Mouse (Mus musculus): ENCODE measurements around the gene Dnm3. TPM values are rescaled to one million over a fixed set of nuclear protein-coding genes. Genes with fewer than 3 reads are reported as not detected.

The Dnm3 gene
- polyA plus RNA-seq, 1 experiment from 2014 or later, result 1.6 TPM

DNA sequence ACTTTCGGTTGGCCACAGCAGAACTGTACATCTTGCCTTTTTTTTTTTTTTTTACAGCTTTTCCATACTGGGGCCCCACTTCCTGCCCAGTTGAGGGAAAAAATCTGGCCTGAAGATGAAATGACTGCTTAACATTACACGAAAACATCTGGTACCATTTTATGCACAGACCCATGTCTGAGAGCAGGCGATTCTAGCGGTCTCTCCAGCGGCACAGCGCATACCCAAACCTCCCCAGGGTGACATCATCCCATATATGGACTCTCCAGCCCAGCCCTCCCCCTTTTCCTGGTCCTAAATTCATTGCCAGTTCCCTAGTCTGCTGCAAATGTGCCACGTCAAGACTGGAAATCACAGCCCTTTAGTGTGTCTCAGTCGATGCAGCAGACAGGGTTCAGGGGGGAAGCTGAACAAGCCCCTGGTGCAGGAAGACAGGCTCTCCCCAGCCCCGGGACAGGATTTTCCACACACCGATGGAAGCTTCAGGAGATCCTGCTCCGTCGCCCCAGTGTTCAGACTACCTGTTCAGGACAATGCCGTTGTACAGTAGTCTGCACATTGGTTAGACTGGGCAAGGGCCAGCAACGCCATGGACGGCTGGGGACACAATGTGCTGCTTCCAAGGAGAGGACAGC is 260.4 kb downstream of the Dnm3 start:
- no peaks in the 10 kb centered on the region for H3K9me3 ChIP-seq (ENCODE audit: control insufficient read depth, low read length)
- H3K4me1 ChIP-seq (ENCODE audit: control insufficient read depth in 2 of 2, insufficient read depth in 2 of 2, low read length in 2 of 2), result peaks cover 9 to 10% of the 10 kb centered on the region in 2 experiments; a peak in 3 of 4 replicates
- peak overlapping the region; percentile 51 for H3K4me2 ChIP-seq (ENCODE audit: low read length)
- peak; percentile 83 for ATAC-seq (ENCODE audit: insufficient number of reproducible peaks, insufficient read depth, low FRiP score, low read depth)
- peak overlapping the region; percentile 92 to 97 for H3K27ac ChIP-seq (replicated peaks in 1 of 2; ENCODE audit: control insufficient read depth in 1 of 2, insufficient read depth in 1 of 2, low read depth in 2 of 2, low read length in 2 of 2)
- WGBS, result 43% methylated on average over 15 of the region's 15 CpGs
- H3K36me3 ChIP-seq (ENCODE audit: control insufficient read depth, insufficient read depth, low read length), result no peaks in the 10 kb centered on the region
- H3K4me3 ChIP-seq (ENCODE audit: control insufficient read depth in 1 of 2, insufficient read depth in 1 of 2, low read depth in 1 of 2, low read length in 2 of 2), result peak overlapping the region; percentile 35 to 54
- H3K27me3 ChIP-seq (ENCODE audit: control insufficient read depth, insufficient read depth, low read length), result no peaks in the 10 kb centered on the region
- H3K9ac ChIP-seq (ENCODE audit: low read length), result peak overlapping the region; percentile 66

DNA sequence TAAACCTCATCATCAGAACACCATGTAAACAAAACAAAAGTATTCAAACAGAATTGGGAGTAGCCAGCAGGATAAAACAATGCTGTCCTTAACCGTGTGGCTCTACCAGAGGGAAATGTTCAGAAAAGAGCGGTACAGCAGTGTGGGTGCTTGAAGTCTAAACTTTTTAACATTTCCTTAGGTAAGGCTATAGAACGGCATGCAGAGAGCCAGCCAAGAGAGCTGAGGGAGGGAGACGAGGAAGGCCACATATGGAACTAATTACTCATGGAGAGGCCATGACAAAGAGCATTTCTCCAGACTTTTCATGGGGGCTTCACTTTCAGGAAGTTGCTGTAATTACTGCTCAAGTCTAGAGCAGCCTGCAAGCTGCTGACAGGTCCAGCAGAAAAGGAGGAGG is 261.2 kb downstream of the Dnm3 start:
- Histone ChIP-seq H3K27me3 (ENCODE audit: control insufficient read depth, insufficient read depth, low read length) (no peaks in the 10 kb centered on the region), H3K36me3 (ENCODE audit: control insufficient read depth, insufficient read depth, low read length) (no peaks in the 10 kb centered on the region), H3K9ac (ENCODE audit: low read length) (no peak overlapping the region)

DNA sequence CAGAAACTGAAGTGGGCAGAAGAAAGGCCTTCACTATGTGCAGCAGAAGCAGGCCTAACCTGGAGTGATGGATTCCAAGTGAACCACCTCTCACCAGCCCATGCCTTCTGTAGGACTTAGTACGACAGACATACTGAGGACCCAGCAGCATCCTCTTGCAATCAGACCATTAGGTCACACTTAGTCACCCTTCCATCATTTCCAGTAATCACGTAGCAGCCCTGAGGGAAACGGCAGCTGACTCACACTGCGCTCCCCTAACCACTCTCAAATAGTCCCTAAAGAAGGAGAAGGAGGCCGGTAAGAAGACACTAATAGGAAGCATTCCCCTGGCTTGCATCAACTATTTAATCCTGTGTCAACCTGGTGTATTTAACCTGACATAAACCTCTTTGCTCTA is 262.1 kb downstream of the Dnm3 start:
- Histone ChIP-seq H3K27ac (replicated peaks in 1 of 2; ENCODE audit: control insufficient read depth in 1 of 2, insufficient read depth in 1 of 2, low read depth in 2 of 2, low read length in 2 of 2) (peak overlapping the region; percentile 62 to 80), H3K9ac (ENCODE audit: low read length) (no peak overlapping the region), H3K4me1 (ENCODE audit: control insufficient read depth in 2 of 2, insufficient read depth in 2 of 2, low read length in 2 of 2) (peaks cover 2 to 10% of the 10 kb centered on the region in 2 experiments; a peak in 2 of 4 replicates), H3K36me3 (ENCODE audit: control insufficient read depth, insufficient read depth, low read length) (no peaks in the 10 kb centered on the region), H3K9me3 (ENCODE audit: control insufficient read depth, low read length) (no peaks in the 10 kb centered on the region), H3K4me3 (ENCODE audit: control insufficient read depth in 1 of 2, insufficient read depth in 1 of 2, low read depth in 1 of 2, low read length in 2 of 2) (no peak overlapping the region), H3K4me2 (ENCODE audit: low read length) (no peak overlapping the region), H3K27me3 (ENCODE audit: control insufficient read depth, insufficient read depth, low read length) (no peaks in the 10 kb centered on the region)
- ATAC-seq (ENCODE audit: insufficient number of reproducible peaks, insufficient read depth, low FRiP score, low read depth), result no peak
- 41% methylated on average over 5 of the region's 5 CpGs for WGBS

More for the DNA sequence above, 261.2 kb downstream of the Dnm3 start:
- Histone ChIP-seq H3K4me3 (ENCODE audit: control insufficient read depth in 1 of 2, insufficient read depth in 1 of 2, low read depth in 1 of 2, low read length in 2 of 2) (no peak overlapping the region), H3K4me1 (ENCODE audit: control insufficient read depth in 2 of 2, insufficient read depth in 2 of 2, low read length in 2 of 2) (peaks cover 3 to 10% of the 10 kb centered on the region in 2 experiments; a peak in 3 of 4 replicates), H3K9me3 (ENCODE audit: control insufficient read depth, low read length) (no peaks in the 10 kb centered on the region), H3K4me2 (ENCODE audit: low read length) (peak overlapping the region; percentile 20; the same call in 1 of the 2 replicates), H3K27ac (replicated peaks in 1 of 2; ENCODE audit: control insufficient read depth in 1 of 2, insufficient read depth in 1 of 2, low read depth in 2 of 2, low read length in 2 of 2) (peak overlapping the region; percentile 70 to 80)
- ATAC-seq (ENCODE audit: insufficient number of reproducible peaks, insufficient read depth, low FRiP score, low read depth), result no peak
- WGBS, result 44% methylated on average over 4 of the region's 4 CpGs

DNA sequence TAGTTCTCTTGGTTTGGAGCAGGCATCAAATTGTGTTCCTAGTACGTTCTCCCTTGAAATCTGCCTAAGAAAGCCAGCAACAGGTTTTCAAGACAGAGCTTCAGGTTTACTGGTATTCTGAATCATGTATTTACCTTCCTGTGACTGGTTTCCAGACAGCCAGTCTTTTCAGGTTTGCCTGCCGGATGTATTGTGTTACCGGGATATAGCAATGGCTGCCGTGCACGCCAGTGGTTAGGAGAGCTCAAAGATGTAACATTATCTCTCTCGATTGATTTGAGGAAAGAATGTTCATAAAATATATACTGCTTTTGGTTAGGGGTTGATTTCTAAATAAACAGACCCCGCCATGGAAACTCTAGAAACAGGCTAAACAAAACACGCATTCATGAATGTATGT is 264.8 kb downstream of the Dnm3 start:
- Histone ChIP-seq H3K36me3 (ENCODE audit: control insufficient read depth, insufficient read depth, low read length) (no peaks in the 10 kb centered on the region), H3K4me1 (ENCODE audit: control insufficient read depth in 2 of 2, insufficient read depth in 2 of 2, low read length in 2 of 2) (peaks cover 17% of the 10 kb centered on the region in 2 experiments), H3K4me2 (ENCODE audit: low read length) (no peak overlapping the region), H3K4me3 (ENCODE audit: control insufficient read depth in 1 of 2, insufficient read depth in 1 of 2, low read depth in 1 of 2, low read length in 2 of 2) (no peak overlapping the region), H3K27ac (replicated peaks in 1 of 2; ENCODE audit: control insufficient read depth in 1 of 2, insufficient read depth in 1 of 2, low read depth in 2 of 2, low read length in 2 of 2) (no peak overlapping the region), H3K9ac (ENCODE audit: low read length) (no peak overlapping the region), H3K9me3 (ENCODE audit: control insufficient read depth, low read length) (no peaks in the 10 kb centered on the region), H3K27me3 (ENCODE audit: control insufficient read depth, insufficient read depth, low read length) (no peaks in the 10 kb centered on the region)
- ATAC-seq (ENCODE audit: insufficient number of reproducible peaks, insufficient read depth, low FRiP score, low read depth), result no peak
- WGBS, result 91% methylated on average over 8 of the region's 8 CpGs

DNA sequence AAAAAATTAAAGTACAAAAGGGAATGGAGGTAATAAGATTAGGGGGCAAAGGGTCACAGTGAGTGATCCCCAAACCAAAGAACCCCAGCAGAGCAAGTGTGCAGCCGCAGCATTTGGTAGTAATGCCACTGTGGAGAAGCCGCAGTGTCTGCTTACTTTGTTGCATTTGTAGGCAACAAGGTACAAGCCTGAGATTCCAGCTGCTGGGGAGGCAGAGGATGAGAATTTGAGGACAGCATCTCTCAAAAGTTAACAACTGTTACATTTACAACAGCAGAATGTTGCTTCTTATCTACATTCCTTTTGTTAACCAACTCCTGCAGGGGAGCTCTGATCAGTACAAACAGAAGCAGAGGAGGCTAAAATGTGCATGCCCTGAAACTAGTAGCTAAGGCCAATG is 267.3 kb downstream of the Dnm3 start:
- WGBS, result 57% methylated on average over 2 of the region's 2 CpGs
- H3K4me1 ChIP-seq (ENCODE audit: control insufficient read depth in 2 of 2, insufficient read depth in 2 of 2, low read length in 2 of 2), result peaks cover 14 to 21% of the 10 kb centered on the region in 2 experiments
- H3K9me3 ChIP-seq (ENCODE audit: control insufficient read depth, low read length), result no peaks in the 10 kb centered on the region
- ATAC-seq (ENCODE audit: insufficient number of reproducible peaks, insufficient read depth, low FRiP score, low read depth), result no peak
- H3K27me3 ChIP-seq (ENCODE audit: control insufficient read depth, insufficient read depth, low read length), result no peaks in the 10 kb centered on the region
- no peak overlapping the region for H3K4me3 ChIP-seq (ENCODE audit: control insufficient read depth in 1 of 2, insufficient read depth in 1 of 2, low read depth in 1 of 2, low read length in 2 of 2)
- H3K27ac ChIP-seq (replicated peaks in 1 of 2; ENCODE audit: control insufficient read depth in 1 of 2, insufficient read depth in 1 of 2, low read depth in 2 of 2, low read length in 2 of 2), result no peak overlapping the region
- H3K9ac ChIP-seq (ENCODE audit: low read length), result no peak overlapping the region
- no peak overlapping the region for H3K4me2 ChIP-seq (ENCODE audit: low read length)
- H3K36me3 ChIP-seq (ENCODE audit: control insufficient read depth, insufficient read depth, low read length), result no peaks in the 10 kb centered on the region

DNA sequence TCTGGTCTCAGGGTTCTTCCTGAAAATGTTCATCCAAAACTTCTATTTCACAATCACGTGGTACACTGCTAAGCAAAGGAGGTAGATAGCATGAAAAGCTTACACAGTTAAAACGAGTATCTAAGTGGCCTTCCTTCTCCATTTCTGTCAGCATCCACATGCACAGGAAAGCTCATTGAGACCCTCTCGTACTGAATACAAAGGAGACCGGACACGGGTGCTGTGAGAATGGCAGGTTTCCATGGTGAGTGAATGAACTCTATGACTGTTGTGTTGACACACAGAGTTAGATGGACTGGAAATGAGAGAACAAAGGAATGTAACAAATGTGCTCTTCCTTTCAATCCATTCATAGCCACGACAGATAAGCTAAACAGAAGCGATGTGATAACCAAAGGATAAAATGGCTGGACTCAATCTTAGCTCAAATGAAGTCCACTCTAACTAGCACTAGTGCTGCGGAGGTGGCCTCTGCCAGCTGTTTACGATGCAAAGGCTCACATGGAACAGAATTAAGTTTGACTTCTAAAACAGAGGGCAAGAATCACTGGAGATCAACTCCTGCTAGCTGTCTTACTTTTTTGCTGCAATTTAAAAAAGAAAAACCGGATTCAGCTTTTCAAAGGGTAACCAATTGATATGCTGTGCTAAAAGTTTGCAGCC is 268.2 kb downstream of the Dnm3 start:
- Histone ChIP-seq H3K4me3 (ENCODE audit: control insufficient read depth in 1 of 2, insufficient read depth in 1 of 2, low read depth in 1 of 2, low read length in 2 of 2) (no peak overlapping the region), H3K9ac (ENCODE audit: low read length) (0 out of 2 replicates have a peak overlapping the region, but pooled peaks have one; percentile 4), H3K9me3 (ENCODE audit: control insufficient read depth, low read length) (no peaks in the 10 kb centered on the region), H3K27me3 (ENCODE audit: control insufficient read depth, insufficient read depth, low read length) (no peaks in the 10 kb centered on the region), H3K36me3 (ENCODE audit: control insufficient read depth, insufficient read depth, low read length) (no peaks in the 10 kb centered on the region), H3K4me2 (ENCODE audit: low read length) (peak overlapping the region; percentile 13; the same call in 1 of the 2 replicates), H3K4me1 (ENCODE audit: control insufficient read depth in 2 of 2, insufficient read depth in 2 of 2, low read length in 2 of 2) (peaks cover 11 to 21% of the 10 kb centered on the region in 2 experiments), H3K27ac (replicated peaks in 1 of 2; ENCODE audit: control insufficient read depth in 1 of 2, insufficient read depth in 1 of 2, low read depth in 2 of 2, low read length in 2 of 2) (peak overlapping the region in 1 of 2 experiments; percentile 37; a peak in 2 of 4 replicates)
- ATAC-seq (ENCODE audit: insufficient number of reproducible peaks, insufficient read depth, low FRiP score, low read depth), result no peak
- 41% methylated on average over 10 of the region's 10 CpGs for WGBS

DNA sequence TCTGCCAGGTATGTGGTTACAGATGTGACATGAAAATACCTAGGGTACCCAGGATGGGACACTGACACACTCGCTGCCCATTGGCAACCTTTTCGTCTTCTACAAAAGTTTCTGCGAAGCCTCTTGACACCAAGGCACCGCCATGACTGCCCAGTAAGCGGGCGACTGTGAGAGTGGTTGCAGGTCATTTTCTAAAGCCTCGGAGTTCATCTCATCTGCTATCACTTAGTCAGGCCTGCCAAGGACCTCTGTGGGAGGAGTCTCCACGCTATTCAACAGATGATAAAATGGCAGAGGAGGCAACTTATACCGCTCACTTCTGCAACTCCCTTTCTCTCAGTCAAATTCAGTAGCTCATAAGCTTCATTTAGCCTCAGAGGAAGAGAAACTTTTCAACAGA is 268.8 kb downstream of the Dnm3 start:
- peak overlapping the region; percentile 13; the same call in 1 of the 2 replicates for H3K4me2 ChIP-seq (ENCODE audit: low read length)
- no peak overlapping the region for H3K9ac ChIP-seq (ENCODE audit: low read length)
- no peak overlapping the region for H3K27ac ChIP-seq (replicated peaks in 1 of 2; ENCODE audit: control insufficient read depth in 1 of 2, insufficient read depth in 1 of 2, low read depth in 2 of 2, low read length in 2 of 2)
- H3K36me3 ChIP-seq (ENCODE audit: control insufficient read depth, insufficient read depth, low read length), result no peaks in the 10 kb centered on the region
- 78% methylated on average over 9 of the region's 9 CpGs for WGBS
- H3K9me3 ChIP-seq (ENCODE audit: control insufficient read depth, low read length), result no peaks in the 10 kb centered on the region
- H3K27me3 ChIP-seq (ENCODE audit: control insufficient read depth, insufficient read depth, low read length), result no peaks in the 10 kb centered on the region
- H3K4me1 ChIP-seq (ENCODE audit: control insufficient read depth in 2 of 2, insufficient read depth in 2 of 2, low read length in 2 of 2), result peaks cover 11 to 21% of the 10 kb centered on the region in 2 experiments
- ATAC-seq (ENCODE audit: insufficient number of reproducible peaks, insufficient read depth, low FRiP score, low read depth), result no peak
- H3K4me3 ChIP-seq (ENCODE audit: control insufficient read depth in 1 of 2, insufficient read depth in 1 of 2, low read depth in 1 of 2, low read length in 2 of 2), result no peak overlapping the region
